26 mouse cellular contexts compared by ENCODE assay signal in genomic region chr2:170349096-170349495, GRCm38 (mm10).
DNase-seq lines count a peak whose midpoint lies in the region; ATAC-seq and TF ChIP-seq lines count a peak whose summit lies in the region.
"Had no signal": no experiment of that assay in that cellular context is flagged by ENCODE, and none has a peak within 500 bp of the region (broad histone marks: within the 10 kb centered on the region; RNA-seq: fewer than 3 reads in every experiment).

No protein-coding gene starts in this region.

- H3K4me1 ChIP-seq in testis, adult 2 months (ENCODE audit: control insufficient read depth, insufficient read depth, low read length), result peaks cover 9% of the 10 kb centered on the region
- H3K4me1 ChIP-seq in E14TG2a.4 (replicated peaks; ENCODE audit: low read depth, low read length), result peaks cover 37% of the 10 kb centered on the region
- peaks cover 20% of the 10 kb centered on the region for H3K4me1 ChIP-seq in liver, embryonic 12.5 days

- no peak overlapping the region for H3K9ac ChIP-seq in liver, embryonic 12.5 days
- H3K9ac ChIP-seq: embryonic facial prominence, embryonic 13.5 days; limb, embryonic 13.5 days; liver, embryonic 13.5 days; neural tube, embryonic 13.5 days had no signal

- H3K4me2 ChIP-seq in liver, embryonic 12.5 days, result no peak overlapping the region
- H3K4me2 ChIP-seq: embryonic facial prominence, embryonic 13.5 days; heart, embryonic 11.5 days; limb, embryonic 13.5 days; liver, embryonic 13.5 days; neural tube, embryonic 13.5 days had no signal

- peak overlapping the region; percentile 7; the same call in 1 of the 2 replicates for H3K4me3 ChIP-seq in testis, adult 2 months (ENCODE audit: control insufficient read depth, low read depth, low read length)
- H3K4me3 ChIP-seq in E14TG2a.4 (replicated peaks; ENCODE audit: low read length), result 0 out of 2 replicates have a peak overlapping the region, but pooled peaks have one; percentile 20
- no peak overlapping the region for H3K4me3 ChIP-seq in liver, embryonic 12.5 days
- H3K4me3 ChIP-seq: embryonic facial prominence, embryonic 13.5 days; hindbrain, embryonic 10.5 days; limb, embryonic 13.5 days; liver, embryonic 13.5 days; neural tube, embryonic 13.5 days had no signal

- no peaks in the 10 kb centered on the region for H3K9me3 ChIP-seq in E14TG2a.4 (ENCODE audit: low read length)
- H3K9me3 ChIP-seq in liver, embryonic 12.5 days (replicated peaks), result no peaks in the 10 kb centered on the region
- H3K9me3 ChIP-seq: embryonic facial prominence, embryonic 13.5 days; hindbrain, embryonic 10.5 days; limb, embryonic 13.5 days; liver, embryonic 13.5 days; neural tube, embryonic 13.5 days had no signal

- DNase-seq in testis, postnatal 14 days (ENCODE audit: low spot score), result no peak
- DNase-seq in adrenal gland, postnatal 4 days (ENCODE audit: low spot score in 2 of 2), result no peak
- DNase-seq: adrenal gland, adult 2 months; cerebellum, adult 18-20 months; cerebellum, postnatal 25 days; embryo, embryonic 11 days; kidney, postnatal 25 days; liver, embryonic 13.5 days; lung, adult 2 months; lung, postnatal 14 days; midbrain, embryonic 14.5 days; retina, postnatal 1 day; right cerebral cortex, postnatal 25 days had no signal

- no peak overlapping the region for H3K27ac ChIP-seq in testis, adult 2 months (ENCODE audit: control insufficient read depth, insufficient read depth, low read depth, low read length)
- H3K27ac ChIP-seq in liver, embryonic 12.5 days, result no peak overlapping the region
- H3K27ac ChIP-seq: hindbrain, embryonic 10.5 days; limb, embryonic 13.5 days; liver, embryonic 13.5 days; neural tube, embryonic 13.5 days had no signal

- TF ChIP-seq CTCF in testis, adult 2 months (IDR thresholded peaks at IDR 0.05; ENCODE audit: control insufficient read depth, insufficient read depth, insufficient replicate concordance, low read depth, low read length), result no peak
- no peak for TF ChIP-seq CTCF in E14TG2a.4 (conservative IDR thresholded peaks at IDR 0.05; ENCODE audit: low read length)

- H3K27me3 ChIP-seq in testis, adult 2 months (ENCODE audit: control insufficient read depth, insufficient read depth, low read length), result no peaks in the 10 kb centered on the region
- H3K27me3 ChIP-seq in E14TG2a.4 (ENCODE audit: insufficient read depth, low read length), result peaks cover under 1% of the 10 kb centered on the region; the same call in 1 of the 2 replicates
- H3K27me3 ChIP-seq in liver, embryonic 12.5 days (replicated peaks), result peaks cover 6% of the 10 kb centered on the region; the same call in 1 of the 2 replicates
- H3K27me3 ChIP-seq: embryonic facial prominence, embryonic 13.5 days; limb, embryonic 13.5 days; liver, embryonic 13.5 days; neural tube, embryonic 13.5 days had no signal

- peak; percentile 41 for ATAC-seq in inflammation-experienced regulatory T-cells, adult 6 months
- ATAC-seq in granulocyte monocyte progenitor cell, adult 5-6 weeks (replicated peaks; ENCODE audit: poor library complexity, severe bottlenecking), result no peak
- no peak for ATAC-seq in liver, embryonic 12.5 days
- ATAC-seq: forebrain, embryonic 14.5 days; hindbrain, embryonic 16.5 days; intestine, postnatal 0 days had no signal

- 58% methylated on average over 19 of the region's 19 CpGs for WGBS in liver, embryonic 12.5 days (ENCODE audit: insufficient replicate concordance)

- TF ChIP-seq POLR2A in testis, adult 2 months (IDR thresholded peaks at IDR 0.05; ENCODE audit: control insufficient read depth, low read depth, low read length), result no peak

- H3K36me3 ChIP-seq in testis, adult 2 months (ENCODE audit: control insufficient read depth, insufficient read depth, low read length), result no peaks in the 10 kb centered on the region
- H3K36me3 ChIP-seq in E14TG2a.4 (ENCODE audit: insufficient read depth, low read length), result no peaks in the 10 kb centered on the region
- H3K36me3 ChIP-seq in liver, embryonic 12.5 days, result no peaks in the 10 kb centered on the region
- H3K36me3 ChIP-seq: embryonic facial prominence, embryonic 13.5 days; hindbrain, embryonic 10.5 days; limb, embryonic 13.5 days; liver, embryonic 13.5 days; neural tube, embryonic 13.5 days had no signal
